Mouse (Mus musculus) embryonic facial prominence, embryonic 15.5 days (tissue): Measurements from ENCODE around the gene Zbtb8os. TPM values are rescaled to one million over a fixed set of nuclear protein-coding genes. Genes with fewer than 3 reads are reported as not detected.
A peak's percentile ranks its signal among the peaks of the same experiment; 100 is the strongest.

Experiments used
- ATAC-seq: fragments of 200-750 bp; cut with Nextera tagmentation; 2 replicates; pipeline ENCODE4 v1.8.0; 2017; ENCODE audit warnings: low read depth, moderate TSS enrichment; ENCODE audit not compliant: insufficient number of reproducible peaks, low FRiP score, low TSS enrichment
- H3K27ac ChIP-seq: fragments of 300-500 bp; sonication (generic); replicated peaks from 2 replicates; pipeline ENCODE4 v1.5.1; 2015; ENCODE audit warnings: mild to moderate bottlenecking, inconsistent platforms
- H3K27me3 ChIP-seq: fragments of 300-500 bp; sonication (generic); 2 replicates; pipeline ENCODE4 v1.6.1; 2015; ENCODE audit warnings: inconsistent platforms
- H3K36me3 ChIP-seq: fragments of 300-500 bp; sonication (generic); 2 replicates; pipeline ENCODE4 v1.6.1; 2015; ENCODE audit warnings: mild to moderate bottlenecking, inconsistent platforms
- H3K4me1 ChIP-seq: fragments of 300-500 bp; sonication (generic); 2 replicates; pipeline ENCODE4 v1.6.1; 2015; ENCODE audit warnings: inconsistent platforms
- H3K4me2 ChIP-seq: fragments of 300-500 bp; sonication (generic); replicated peaks from 2 replicates; pipeline ENCODE4 v1.6.1; 2015; ENCODE audit warnings: mild to moderate bottlenecking, inconsistent platforms
- H3K4me3 ChIP-seq: fragments of 300-500 bp; sonication (generic); replicated peaks from 2 replicates; pipeline ENCODE4 v1.5.1; 2015; ENCODE audit warnings: mild to moderate bottlenecking, inconsistent platforms
- H3K9ac ChIP-seq: fragments of 300-500 bp; sonication (generic); 2 replicates; pipeline ENCODE4 v1.6.1; 2015; ENCODE audit warnings: inconsistent platforms
- H3K9me3 ChIP-seq: fragments of 300-500 bp; sonication (generic); replicated peaks from 2 replicates; pipeline ENCODE4 v1.6.1; 2016; ENCODE audit warnings: inconsistent platforms
- WGBS: fragments of 180-500 bp; shearing (Covaris S2); methylation state at CpG from one replicate; pipeline ENCODE4 v1.1.7; 2015; 5-methylcytosine and 5-hydroxymethylcytosine counted together
- polyA plus RNA-seq: library from polyadenylated mRNA; unstranded; fragments of >200 nt; fragmentation: Nextera tagmentation; extraction: Ambion mirVana; gene quantifications from 2 replicates; pipeline ENCODE4 v1.2.1, GENCODE M21; 2015

Gene Zbtb8os
- polyA plus RNA-seq, 1 experiment from 2014 or later = 41.2 TPM

GRCm38 (mm10) chr4:129376961-129377545 lies 41.6 kb downstream of the Zbtb8os start:
- Histone ChIP-seq H3K4me1 (0 out of 2 replicates have a peak, but pooled peaks cover 8% of the 10 kb centered on the region), H3K27ac (peak overlapping the region; percentile 89), H3K4me2 (peak overlapping the region; percentile 59), H3K27me3 (0 out of 2 replicates have a peak, but pooled peaks cover 3% of the 10 kb centered on the region), H3K36me3 (no peaks in the 10 kb centered on the region), H3K9ac (peak overlapping the region; percentile 78), H3K4me3 (peak overlapping the region; percentile 78), H3K9me3 (no peaks in the 10 kb centered on the region)
- under 1% methylated on average over 55 of the region's 68 CpGs for WGBS
- peak; percentile 56; the same call in 1 of the 2 replicates for ATAC-seq

- H3K27ac ChIP-seq = peak within 1 kb of the TSS; percentile 89
- H3K36me3 ChIP-seq = no peaks in the 10 kb centered on the region
- peak within 1 kb of the TSS; percentile 78 for H3K4me3 ChIP-seq
- WGBS = 1% methylated on average over 65 of the region's 65 CpGs
- H3K27me3 ChIP-seq = 0 out of 2 replicates have a peak, but pooled peaks cover 3% of the 10 kb centered on the region
- H3K4me1 ChIP-seq = 0 out of 2 replicates have a peak, but pooled peaks cover 8% of the 10 kb centered on the region
- H3K9ac ChIP-seq = peak within 1 kb of the TSS; percentile 78
- H3K9me3 ChIP-seq = no peaks in the 10 kb centered on the region
- peak; percentile 70; the same call in 1 of the 2 replicates for ATAC-seq
- peak within 1 kb of the TSS; percentile 59 for H3K4me2 ChIP-seq
These were observed 42.3 kb downstream of the Zbtb8os start, which contains the start of gene Zbtb8a for GRCm38 (mm10) chr4:129377601-129378390. Zbtb8a (minus strand) TSS chr4:129378116.

- WGBS = 81% methylated on average over 3 of the region's 3 CpGs
- ATAC-seq = no peak
- no peak overlapping the region for H3K4me2 ChIP-seq
- peaks cover 8% of the 10 kb centered on the region; the same call in 1 of the 2 replicates for H3K4me1 ChIP-seq
- 0 out of 2 replicates have a peak, but pooled peaks cover 3% of the 10 kb centered on the region for H3K27me3 ChIP-seq
- no peaks in the 10 kb centered on the region for H3K36me3 ChIP-seq
- H3K27ac ChIP-seq = no peak overlapping the region
- H3K9me3 ChIP-seq = no peaks in the 10 kb centered on the region
- no peak overlapping the region for H3K9ac ChIP-seq
- H3K4me3 ChIP-seq = no peak overlapping the region
These were observed 44.3 kb downstream of the Zbtb8os start for GRCm38 (mm10) chr4:129379805-129380204.

GRCm38 (mm10) chr4:129381148-129381547 lies 45.7 kb downstream of the Zbtb8os start:
- H3K4me3 ChIP-seq = no peak overlapping the region
- WGBS = 78% methylated on average over 8 of the region's 8 CpGs
- H3K27ac ChIP-seq = no peak overlapping the region
- peaks cover 8% of the 10 kb centered on the region; the same call in 1 of the 2 replicates for H3K4me1 ChIP-seq
- ATAC-seq = no peak
- H3K9ac ChIP-seq = no peak overlapping the region
- H3K27me3 ChIP-seq = 0 out of 2 replicates have a peak, but pooled peaks cover 3% of the 10 kb centered on the region
- H3K4me2 ChIP-seq = no peak overlapping the region
- no peaks in the 10 kb centered on the region for H3K9me3 ChIP-seq
- no peaks in the 10 kb centered on the region for H3K36me3 ChIP-seq

- Histone ChIP-seq H3K4me1 (no peaks in the 10 kb centered on the region; the same call in 1 of the 2 replicates), H3K9ac (no peak overlapping the region), H3K4me3 (no peak overlapping the region), H3K27ac (no peak overlapping the region), H3K36me3 (no peaks in the 10 kb centered on the region), H3K27me3 (0 out of 2 replicates have a peak, but pooled peaks cover 3% of the 10 kb centered on the region), H3K4me2 (no peak overlapping the region), H3K9me3 (no peaks in the 10 kb centered on the region)
- WGBS = 87% methylated on average over 9 of the region's 9 CpGs
- ATAC-seq = no peak
These were observed 46.5 kb downstream of the Zbtb8os start for GRCm38 (mm10) chr4:129382029-129382428.

- H3K9me3 ChIP-seq = no peaks in the 10 kb centered on the region
- H3K27me3 ChIP-seq = 0 out of 2 replicates have a peak, but pooled peaks cover 3% of the 10 kb centered on the region
- no peaks in the 10 kb centered on the region for H3K36me3 ChIP-seq
- H3K4me3 ChIP-seq = no peak overlapping the region
- H3K4me1 ChIP-seq = no peaks in the 10 kb centered on the region; the same call in 1 of the 2 replicates
- H3K9ac ChIP-seq = no peak overlapping the region
- no peak overlapping the region for H3K27ac ChIP-seq
- no peak overlapping the region for H3K4me2 ChIP-seq
- ATAC-seq = no peak
- 78% methylated on average over 2 of the region's 2 CpGs for WGBS
These were observed 47.0 kb downstream of the Zbtb8os start for GRCm38 (mm10) chr4:129382488-129382887.

GRCm38 (mm10) chr4:129383586-129383985 lies 48.1 kb downstream of the Zbtb8os start:
- no peak for ATAC-seq
- H3K36me3 ChIP-seq = no peaks in the 10 kb centered on the region
- H3K4me3 ChIP-seq = no peak overlapping the region
- WGBS = 89% methylated on average over 3 of the region's 3 CpGs
- no peak overlapping the region for H3K4me2 ChIP-seq
- H3K9me3 ChIP-seq = no peaks in the 10 kb centered on the region
- no peak overlapping the region for H3K27ac ChIP-seq
- H3K4me1 ChIP-seq = no peaks in the 10 kb centered on the region; the same call in 1 of the 2 replicates
- 0 out of 2 replicates have a peak, but pooled peaks cover 3% of the 10 kb centered on the region for H3K27me3 ChIP-seq
- no peak overlapping the region for H3K9ac ChIP-seq

- Histone ChIP-seq H3K27ac (no peak overlapping the region), H3K4me2 (no peak overlapping the region), H3K4me1 (no peaks in the 10 kb centered on the region; the same call in 1 of the 2 replicates), H3K9ac (no peak overlapping the region), H3K27me3 (no peaks in the 10 kb centered on the region), H3K4me3 (no peak overlapping the region), H3K36me3 (no peaks in the 10 kb centered on the region), H3K9me3 (no peaks in the 10 kb centered on the region)
- no peak for ATAC-seq
- 27% methylated on average over 6 of the region's 6 CpGs for WGBS
These were observed 48.9 kb downstream of the Zbtb8os start for GRCm38 (mm10) chr4:129384440-129384839.

- Histone ChIP-seq H3K27ac (no peak overlapping the region), H3K4me1 (no peaks in the 10 kb centered on the region; the same call in 1 of the 2 replicates), H3K36me3 (no peaks in the 10 kb centered on the region), H3K9me3 (no peaks in the 10 kb centered on the region), H3K4me2 (no peak overlapping the region), H3K9ac (no peak overlapping the region), H3K4me3 (no peak overlapping the region), H3K27me3 (no peaks in the 10 kb centered on the region)
- WGBS = 89% methylated on average over 11 of the region's 11 CpGs
- no peak for ATAC-seq
These were observed 50.2 kb downstream of the Zbtb8os start for GRCm38 (mm10) chr4:129385685-129386084.

- Histone ChIP-seq H3K9ac (no peak overlapping the region), H3K9me3 (no peaks in the 10 kb centered on the region), H3K36me3 (no peaks in the 10 kb centered on the region), H3K4me2 (no peak overlapping the region), H3K27ac (no peak overlapping the region), H3K27me3 (no peaks in the 10 kb centered on the region), H3K4me3 (no peak overlapping the region), H3K4me1 (no peaks in the 10 kb centered on the region; the same call in 1 of the 2 replicates)
- 85% methylated on average over 8 of the region's 8 CpGs for WGBS
- no peak for ATAC-seq
These were observed 50.9 kb downstream of the Zbtb8os start for GRCm38 (mm10) chr4:129386269-129386946.

- H3K9me3 ChIP-seq = no peaks in the 10 kb centered on the region
- WGBS = 67% methylated on average over 2 of the region's 2 CpGs
- no peak overlapping the region for H3K4me3 ChIP-seq
- H3K9ac ChIP-seq = no peak overlapping the region
- no peak for ATAC-seq
- no peaks in the 10 kb centered on the region for H3K36me3 ChIP-seq
- no peaks in the 10 kb centered on the region; the same call in 1 of the 2 replicates for H3K4me1 ChIP-seq
- no peak overlapping the region for H3K27ac ChIP-seq
- no peaks in the 10 kb centered on the region for H3K27me3 ChIP-seq
- H3K4me2 ChIP-seq = no peak overlapping the region
These were observed 51.5 kb downstream of the Zbtb8os start for GRCm38 (mm10) chr4:129386989-129387388.
